Mouse (Mus musculus) liver, embryonic 14.5 days (tissue): Measurements from ENCODE around the gene Ptpn4. TPM values are rescaled to one million over a fixed set of nuclear protein-coding genes. Genes with fewer than 3 reads are reported as not detected.

ENCODE experiments used
- ATAC-seq: fragments of 200-750 bp; cut with Nextera tagmentation; 2 replicates; pipeline ENCODE4 v1.8.0; 2017; ENCODE audit warnings: moderate number of reproducible peaks, mild to moderate bottlenecking, moderate library complexity; ENCODE audit not compliant: insufficient read depth
- DNase-seq, 3 experiments: peaks; one replicate each; pipeline ENCODE4 v3.0.0-alpha.2; 2012 to 2013; ENCODE audit warnings: low read depth in 3 of 3, low spot score in 3 of 3
- H3K27ac ChIP-seq: fragments of 300-500 bp; sonication (generic); 2 replicates; pipeline ENCODE4 v1.5.1; 2014; ENCODE audit warnings: moderate library complexity, mild to moderate bottlenecking, control low read depth, inconsistent platforms
- H3K27me3 ChIP-seq: fragments of 300-500 bp; sonication (generic); 2 replicates; pipeline ENCODE4 v1.6.1; 2014; ENCODE audit warnings: mild to moderate bottlenecking, low read length, moderate library complexity; ENCODE audit not compliant: control insufficient read depth, insufficient read depth
- H3K36me3 ChIP-seq: fragments of 300-500 bp; sonication (generic); replicated peaks from 2 replicates; pipeline ENCODE4 v1.6.1; 2014; ENCODE audit warnings: low read depth; ENCODE audit not compliant: control insufficient read depth, insufficient read depth
- H3K4me1 ChIP-seq, 2 experiments: fragments of 200-500 bp in 1 of 2; fragments of 300-500 bp in 1 of 2; sonication (generic) in 1 of 2; replicated peaks; 2 replicates each; pipeline ENCODE4 v1.6.1; 2012 to 2014; ENCODE audit warnings: antibody characterized with exemption in 1 of 2, inconsistent platforms in 1 of 2, low read length in 1 of 2; ENCODE audit not compliant: control insufficient read depth in 2 of 2, insufficient read depth in 2 of 2
- H3K4me2 ChIP-seq: fragments of 300-500 bp; sonication (generic); 2 replicates; pipeline ENCODE4 v1.6.1; 2014; ENCODE audit warnings: low read depth, mild to moderate bottlenecking, control low read depth, moderate library complexity
- H3K4me3 ChIP-seq, 2 experiments: fragments of 200-500 bp in 1 of 2; fragments of 300-500 bp in 1 of 2; sonication (generic) in 1 of 2; 2 replicates each; pipeline ENCODE4 v1.5.1; 2012 to 2014; ENCODE audit warnings: low read depth in 2 of 2, low read length in 2 of 2, mild to moderate bottlenecking in 2 of 2, control low read depth in 1 of 2, inconsistent platforms in 1 of 2, moderate library complexity in 1 of 2; ENCODE audit not compliant: insufficient read depth in 1 of 2
- H3K9ac ChIP-seq: fragments of 300-500 bp; sonication (generic); replicated peaks from 2 replicates; pipeline ENCODE4 v1.6.1; 2014; ENCODE audit warnings: mild to moderate bottlenecking, control low read depth, moderate library complexity
- H3K9me3 ChIP-seq: fragments of 300-500 bp; sonication (generic); 2 replicates; pipeline ENCODE4 v1.6.1; 2016; ENCODE audit warnings: low read length, mixed read lengths; ENCODE audit not compliant: control insufficient read depth
- CTCF ChIP-seq: IDR thresholded peaks from 2 replicates; pipeline ENCODE4 v1.5.1; 2016; ENCODE audit warnings: antibody characterized with exemption, low read depth, control low read depth
- EP300 ChIP-seq: IDR thresholded peaks from 2 replicates; pipeline ENCODE4 v1.6.1; 2016; ENCODE audit warnings: antibody characterized with exemption, low read depth
- WGBS: fragments of 180-500 bp; shearing (Covaris S2); extraction: QIAGEN DNeasy Blood & Tissue Kit; methylation state at CpG from one replicate; pipeline ENCODE4 v1.1.7; 2014; ENCODE audit not compliant: insufficient replicate concordance; 5-methylcytosine and 5-hydroxymethylcytosine counted together
- polyA plus RNA-seq, 2 experiments: library from polyadenylated mRNA; depleted of rRNA in 1 of 2; stranded (reverse) in 1 of 2; unstranded in 1 of 2; fragments of >200 nt; fragmentation: Nextera tagmentation in 1 of 2; extraction: Ambion mirVana in 1 of 2; gene quantifications; 2 replicates each; pipeline versions ENCODE4 v1.2.1 to v1.2.3; 2012 to 2014

Gene Ptpn4
- polyA plus RNA-seq, 2 experiments = 1.2 to 1.8 TPM

GRCm38 (mm10) chr1:119666904-119667303, 170.5 kb downstream of the Ptpn4 start:
- ATAC-seq = peak; percentile 59
- Histone ChIP-seq H3K9ac (no peak overlapping the region), H3K4me2 (no peak overlapping the region), H3K27ac (no peak overlapping the region), H3K36me3 (no peaks in the 10 kb centered on the region), H3K4me3 (no peak overlapping the region), H3K9me3 (no peaks in the 10 kb centered on the region), H3K27me3 (no peaks in the 10 kb centered on the region), H3K4me1 (no peaks in the 10 kb centered on the region)
- TF ChIP-seq EP300 = no peak
- TF ChIP-seq CTCF = no peak
- 67% methylated on average over 7 of the region's 7 CpGs for WGBS
- DNase-seq = peak in 1 of 3 experiments; percentile 19

- H3K9me3 ChIP-seq = no peaks in the 10 kb centered on the region
- WGBS = 75% methylated on average over 2 of the region's 2 CpGs
- no peaks in the 10 kb centered on the region for H3K27me3 ChIP-seq
- no peak overlapping the region for H3K9ac ChIP-seq
- H3K4me3 ChIP-seq = no peak overlapping the region
- TF ChIP-seq EP300 = no peak
- peak; percentile 36; the same call in 1 of the 2 replicates for TF ChIP-seq CTCF
- no peak overlapping the region for H3K27ac ChIP-seq
- H3K36me3 ChIP-seq = no peaks in the 10 kb centered on the region
- no peak for ATAC-seq
- no peak for DNase-seq
- peaks cover under 1 to 3% of the 10 kb centered on the region in 2 experiments; a peak in 1 of 4 replicates for H3K4me1 ChIP-seq
- H3K4me2 ChIP-seq = no peak overlapping the region
These were observed 183.1 kb downstream of the Ptpn4 start for GRCm38 (mm10) chr1:119654307-119654706.

- no peak for TF ChIP-seq EP300
- TF ChIP-seq CTCF = no peak
- Histone ChIP-seq H3K27ac (no peak overlapping the region), H3K27me3 (no peaks in the 10 kb centered on the region), H3K4me3 (no peak overlapping the region), H3K4me2 (no peak overlapping the region), H3K9me3 (no peaks in the 10 kb centered on the region), H3K36me3 (no peaks in the 10 kb centered on the region), H3K4me1 (peaks cover 3 to 5% of the 10 kb centered on the region in 2 experiments; a peak in 1 of 4 replicates), H3K9ac (no peak overlapping the region)
- DNase-seq = no peak
- no peak for ATAC-seq
- WGBS = 78% methylated on average over 5 of the region's 5 CpGs
These were observed 187.0 kb downstream of the Ptpn4 start for GRCm38 (mm10) chr1:119650386-119650785.

GRCm38 (mm10) chr1:119649627-119650026, 187.8 kb downstream of the Ptpn4 start:
- peaks cover 3 to 5% of the 10 kb centered on the region in 2 experiments; a peak in 1 of 4 replicates for H3K4me1 ChIP-seq
- WGBS = 44% methylated on average over 2 of the region's 2 CpGs
- H3K36me3 ChIP-seq = no peaks in the 10 kb centered on the region
- H3K27me3 ChIP-seq = no peaks in the 10 kb centered on the region
- H3K4me3 ChIP-seq = no peak overlapping the region
- no peak overlapping the region for H3K27ac ChIP-seq
- no peak overlapping the region for H3K4me2 ChIP-seq
- H3K9ac ChIP-seq = no peak overlapping the region
- DNase-seq = no peak
- H3K9me3 ChIP-seq = no peaks in the 10 kb centered on the region
- no peak for ATAC-seq
- TF ChIP-seq CTCF (no peak), EP300 (no peak)

- Histone ChIP-seq H3K9ac (peak within 1 kb of the TSS; percentile 64), H3K36me3 (no peaks in the 10 kb centered on the region), H3K9me3 (no peaks in the 10 kb centered on the region), H3K4me2 (peak within 1 kb of the TSS; percentile 64), H3K27ac (peak within 1 kb of the TSS; percentile 23; the same call in 1 of the 2 replicates), H3K4me1 (peaks cover 3 to 5% of the 10 kb centered on the region in 2 experiments; a peak in 1 of 4 replicates), H3K4me3 (peak within 1 kb of the TSS; percentile 70 to 87), H3K27me3 (no peaks in the 10 kb centered on the region)
- DNase-seq (peak; percentile 65 to 70 (median 67)), ATAC-seq (peak; percentile 90)
- TF ChIP-seq EP300 (no peak), CTCF (0 out of 2 replicates have a peak, but pooled peaks have one; percentile 11)
- WGBS = under 1% methylated on average over 73 of the region's 86 CpGs
These were observed 189.0 kb downstream of the Ptpn4 start, which contains the start of gene Epb41l5 for GRCm38 (mm10) chr1:119648205-119649111. Gene Epb41l5, minus strand, starts transcription at chr1:119649000.
